Mouse (Mus musculus) neural tube, postnatal 0 days (tissue): Measurements from ENCODE around the gene Pcare. TPM values are rescaled to one million over a fixed set of nuclear protein-coding genes. Genes with fewer than 3 reads are reported as not detected.

Experiments
- polyA plus RNA-seq: library from polyadenylated mRNA; unstranded; fragments of >200 nt; fragmentation: Nextera tagmentation; extraction: Ambion mirVana; gene quantifications from 2 replicates; pipeline ENCODE4 v1.2.1, GENCODE M21; 2015

Pcare gene
- polyA plus RNA-seq, result not detected in 2 replicates

GRCm38 (mm10) chr17:71752831-71753230 lies at the start of gene Pcare:
TSS of gene Pcare (minus strand) at chr17:71752894.

GRCm38 (mm10) chr17:71768173-71768572 lies 15.5 kb upstream of the Pcare start, which contains the start of gene Clip4:
TSS of gene Clip4 (plus strand) at chr17:71768473.

Other genes with a start within 250 kb of the Pcare start
- 3.1 and 3.5 TPM in 2 replicates for gene Ndc80, start 226.0 kb downstream of the Pcare start, polyA plus RNA-seq
- 2.7 and 3.1 TPM in 2 replicates for gene Spdya, start 200.8 kb downstream of the Pcare start, polyA plus RNA-seq
- 28.5 and 31.4 TPM in 2 replicates for gene Wdr43, start 137.0 kb downstream of the Pcare start, polyA plus RNA-seq
- 1.5 TPM in 2 replicates for gene Togaram2, start 79.6 kb downstream of the Pcare start, polyA plus RNA-seq
- gene Clip4, start 15.6 kb upstream of the Pcare start, polyA plus RNA-seq, result 25.6 and 27.9 TPM in 2 replicates